Mouse (Mus musculus) adrenal gland, adult 18-20 months (tissue): ENCODE data around the gene Tnfaip2. TPM values are rescaled to one million over a fixed set of nuclear protein-coding genes. Genes with fewer than 3 reads are reported as not detected.

Source experiments
- DNase-seq, 2 experiments: peaks; one replicate each; pipeline ENCODE4 v3.0.0; 2021 to 2022; ENCODE audit warnings: low spot score in 2 of 2
- total RNA-seq, 2 experiments: library from RNA; stranded (reverse); gene quantifications; 1 replicate in 1 of 2; 2 replicates in 1 of 2; pipeline ENCODE4 v1.2.3; 2021

Tnfaip2 gene
- total RNA-seq, 2 experiments from 2014 or later = 11.4 to 31.6 TPM

GRCm38 (mm10) chr12:111471721-111472120 is 29.5 kb downstream of the Tnfaip2 start:
- no peak for DNase-seq

- no peak for DNase-seq
Observed at GRCm38 (mm10) chr12:111472886-111473285, 30.6 kb downstream of the Tnfaip2 start.

- DNase-seq = no peak
Observed at GRCm38 (mm10) chr12:111474384-111474783, 32.1 kb downstream of the Tnfaip2 start.

GRCm38 (mm10) chr12:111474893-111475643 is 32.8 kb downstream of the Tnfaip2 start:
- DNase-seq = peak in 1 of 2 experiments; percentile 55

DNA sequence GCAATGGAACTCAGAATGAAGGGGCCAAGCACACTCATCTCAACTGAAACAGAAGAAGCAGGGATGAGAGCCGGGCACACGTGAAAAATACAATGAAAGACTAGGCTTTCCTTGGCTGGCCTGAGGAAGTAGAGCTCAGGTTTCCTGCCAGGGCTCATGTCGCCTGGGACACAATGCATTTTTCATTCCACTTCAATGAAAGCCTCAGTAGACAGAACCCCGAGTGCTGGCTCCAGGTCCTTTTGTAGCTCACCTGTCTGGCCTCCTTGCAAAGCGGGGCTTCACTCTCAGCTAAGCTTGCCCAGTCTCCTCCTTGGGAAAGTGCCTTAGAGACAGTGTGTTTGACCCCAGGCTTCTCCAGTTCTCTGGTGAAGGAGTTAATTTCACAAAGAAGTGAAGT is 36.7 kb downstream of the Tnfaip2 start:
- no peak for DNase-seq

- DNase-seq = peak in 1 of 2 experiments; percentile 50
Observed at GRCm38 (mm10) chr12:111479917-111480316, 37.6 kb downstream of the Tnfaip2 start.

GRCm38 (mm10) chr12:111485046-111485651 is 42.9 kb downstream of the Tnfaip2 start:
- no peak for DNase-seq

DNA sequence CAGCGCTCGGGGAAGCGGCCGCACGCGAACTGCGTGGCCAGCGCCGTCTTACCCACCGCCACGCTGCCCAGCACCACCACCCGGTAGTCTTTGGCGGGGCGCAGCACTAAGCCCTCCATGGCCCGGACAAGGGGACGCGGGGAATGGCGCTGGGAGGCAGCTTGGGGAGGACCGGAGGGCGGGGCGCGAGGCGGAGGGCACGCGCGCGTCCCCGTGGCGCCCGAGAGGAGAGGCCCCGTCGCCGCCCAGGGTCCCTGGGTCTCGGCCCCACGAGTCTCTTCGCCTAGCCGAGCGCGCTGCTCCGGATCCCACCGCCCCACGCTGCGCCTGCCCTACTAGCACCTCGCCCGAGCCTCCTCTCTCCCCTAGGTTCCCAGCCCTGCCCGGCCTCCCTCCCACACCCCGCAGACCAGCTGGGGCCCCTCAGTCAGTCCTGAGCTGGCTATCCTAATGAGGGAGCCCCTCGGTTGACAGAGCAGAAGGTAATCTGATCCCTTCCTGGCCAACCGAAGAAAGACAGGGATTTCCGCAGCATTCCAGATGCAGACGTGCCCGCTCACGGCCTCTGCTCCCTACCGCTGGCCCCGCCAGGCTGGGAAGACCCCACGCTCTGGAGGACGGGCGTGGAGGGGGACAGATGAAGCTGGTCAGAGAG is 43.5 kb downstream of the Tnfaip2 start, which contains the start of gene Gm266:
TSS of gene Gm266 (minus strand) at position 172 of the 655 bp plus-strand sequence.
- DNase-seq = peak in 1 of 2 experiments; percentile 36

DNA sequence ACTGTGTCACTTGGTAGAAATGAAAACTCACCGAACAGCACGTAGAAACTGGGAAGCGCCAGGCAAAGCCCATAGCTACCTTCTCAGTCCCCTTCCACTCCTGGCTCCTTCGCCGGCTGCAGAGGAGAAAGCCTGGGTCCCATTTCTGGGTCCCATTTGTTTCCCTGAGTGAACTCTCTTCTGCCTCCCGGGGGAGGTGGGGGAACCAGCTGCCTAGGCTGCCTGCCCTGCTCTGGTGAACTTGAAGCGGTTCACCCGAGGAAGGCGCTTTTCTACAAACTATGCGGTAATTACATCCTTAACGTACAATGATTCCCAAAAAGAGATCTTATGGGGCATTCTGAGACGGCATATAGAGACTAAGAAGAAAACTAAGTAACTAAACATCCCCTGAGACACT is 44.2 kb downstream of the Tnfaip2 start:
- no peak for DNase-seq

DNA sequence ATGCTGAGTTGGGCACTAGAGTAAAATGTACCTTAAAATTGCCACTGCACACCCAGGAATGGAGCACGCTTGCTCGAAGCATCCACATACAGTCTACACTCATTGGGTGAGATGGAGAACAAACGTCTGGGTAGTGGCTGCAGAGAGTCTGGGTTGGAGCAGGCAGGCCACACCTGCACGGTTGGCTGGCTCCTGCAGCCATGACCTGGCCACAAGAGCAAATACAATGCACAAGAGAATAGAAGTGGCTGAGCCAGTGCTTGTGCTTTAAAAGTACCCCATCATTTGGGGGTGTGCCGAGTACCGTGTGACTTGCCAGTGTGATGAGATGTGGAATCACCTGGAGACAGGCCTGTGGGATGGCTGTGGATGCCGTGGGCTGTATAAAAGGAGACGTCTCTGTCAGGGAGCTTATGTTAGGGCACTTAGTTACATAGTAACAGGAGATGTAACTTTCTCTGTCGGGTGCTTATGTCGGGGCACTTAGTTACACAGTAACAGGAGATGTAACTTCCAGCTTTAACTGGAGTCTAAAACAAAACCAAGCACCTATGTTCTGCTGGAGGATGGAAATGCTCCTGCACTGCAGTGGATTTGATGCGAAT is 47.1 kb downstream of the Tnfaip2 start:
- no peak for DNase-seq

DNA sequence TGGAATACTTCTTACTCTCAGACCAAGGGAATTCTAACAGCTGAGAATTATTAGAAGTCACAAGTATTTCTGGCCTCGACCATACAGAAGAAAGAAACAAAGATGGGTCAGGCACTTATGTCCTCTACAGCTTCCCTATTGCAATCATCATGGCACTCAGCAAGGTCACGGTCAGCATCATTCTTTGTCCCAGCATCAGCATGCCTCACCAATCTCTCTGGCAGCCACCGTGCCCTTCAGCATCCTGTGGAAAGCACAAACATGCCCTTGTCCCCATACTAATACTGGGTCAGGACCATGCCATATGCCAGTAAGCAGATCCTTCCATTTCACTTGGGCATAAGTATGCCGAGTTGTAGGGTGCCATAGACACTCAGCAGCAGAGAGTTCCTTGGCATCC is 52.7 kb downstream of the Tnfaip2 start:
- DNase-seq = no peak

GRCm38 (mm10) chr12:111497076-111497475 is 54.8 kb downstream of the Tnfaip2 start:
- DNase-seq = no peak

DNA sequence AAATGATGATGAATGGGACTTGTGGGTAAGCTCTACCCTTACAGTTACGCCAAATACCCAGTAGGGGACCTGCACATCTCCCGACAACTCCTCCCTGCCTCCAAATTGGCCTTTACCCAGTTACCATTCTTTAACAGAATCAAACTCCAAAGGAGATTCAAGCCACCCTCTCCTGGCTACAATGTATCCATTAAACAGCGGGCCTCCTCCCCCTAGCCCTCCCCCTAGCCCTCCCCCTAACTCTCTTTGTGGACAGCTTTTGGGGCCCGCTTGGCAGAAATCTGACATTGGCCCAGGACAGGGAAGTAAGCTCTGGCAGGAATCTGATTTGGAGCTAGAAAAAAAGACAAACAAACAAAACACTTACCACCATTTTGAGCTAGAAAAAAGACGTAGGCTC is 57.3 kb downstream of the Tnfaip2 start:
- no peak for DNase-seq

DNA sequence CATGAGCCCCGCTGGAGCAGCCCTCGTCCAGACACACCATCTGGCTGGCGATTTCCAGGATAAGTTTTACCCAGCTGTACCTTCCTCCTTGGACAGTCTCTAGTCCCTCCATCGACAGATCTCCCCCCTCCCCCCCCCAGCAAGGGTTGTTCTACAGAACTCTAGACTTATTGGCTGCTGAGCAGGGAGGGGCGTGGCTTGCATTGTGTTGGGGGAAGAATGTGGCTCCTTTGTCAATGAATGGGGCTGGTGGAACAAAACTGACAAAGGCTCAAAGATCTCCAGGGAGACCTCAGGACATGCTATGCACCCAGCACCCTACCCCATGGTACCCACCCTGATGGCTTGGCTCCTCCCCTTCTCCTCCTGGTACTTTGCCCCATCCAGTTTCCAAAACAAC is 58.5 kb downstream of the Tnfaip2 start:
- no peak for DNase-seq

DNA sequence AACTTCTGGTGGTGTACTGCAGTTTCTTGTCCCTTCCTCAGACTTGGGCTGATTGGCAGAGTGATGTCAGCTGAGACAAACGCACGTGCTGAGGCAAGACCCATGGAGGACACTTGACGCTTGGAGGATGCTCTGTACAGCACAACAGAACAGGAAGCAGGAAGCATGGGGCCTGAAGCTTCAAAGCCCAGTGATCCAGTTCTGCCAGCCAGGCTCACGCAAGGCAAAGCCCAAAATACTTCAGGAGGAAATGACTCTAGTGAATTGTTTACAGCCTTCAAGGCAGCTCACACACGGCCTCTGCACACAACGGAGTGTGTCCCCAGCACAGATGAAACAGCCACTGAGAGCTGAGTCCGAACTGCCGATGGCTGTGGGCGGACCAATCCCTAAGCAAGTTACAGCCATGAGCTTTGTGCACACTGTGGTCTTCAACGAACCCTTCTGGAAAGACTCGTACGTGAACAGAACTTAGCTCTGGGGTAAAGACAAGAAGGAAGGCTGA is 60.8 kb downstream of the Tnfaip2 start:
- DNase-seq = no peak

DNA sequence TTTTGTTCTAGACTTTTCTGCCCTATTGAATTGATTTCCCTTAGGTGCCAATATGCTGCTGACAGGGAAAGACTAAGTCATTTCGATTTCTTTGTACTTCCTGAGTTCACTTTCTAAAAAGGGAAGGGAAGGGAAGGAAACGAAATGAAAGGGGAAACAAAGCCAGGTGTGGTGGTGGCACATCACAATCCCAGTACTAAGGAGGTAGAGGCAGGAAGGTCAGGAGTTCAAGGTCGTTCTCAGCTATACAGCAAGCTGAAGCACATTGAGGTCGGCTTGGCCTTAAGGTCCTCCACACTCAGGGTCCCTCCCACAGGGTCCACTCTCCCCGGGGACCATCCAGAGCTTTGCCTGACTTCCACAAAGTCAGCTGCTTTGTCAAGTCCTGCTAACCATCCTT is 61.3 kb downstream of the Tnfaip2 start:
- DNase-seq = no peak

Other genes starting within 250 kb of the Tnfaip2 start
- gene Amn, start 171.4 kb upstream of the Tnfaip2 start, total RNA-seq = not detected
- 100 to 1,000 TPM; 113 to 138 TPM for gene Cdc42bpb, start 64.8 kb upstream of the Tnfaip2 start, total RNA-seq
- gene Lbhd2, start 35.7 kb upstream of the Tnfaip2 start, total RNA-seq = not detected
- gene Exoc3l4, start 25.5 kb upstream of the Tnfaip2 start, total RNA-seq = 1 to 10 TPM; 3.3 to 4.1 TPM
- not detected for gene Gm266, start 43.4 kb downstream of the Tnfaip2 start, total RNA-seq
- 100 to 1,000 TPM; 393 to 425 TPM for gene Eif5, start 95.5 kb downstream of the Tnfaip2 start, total RNA-seq
- 10 to 100 TPM; 75.0 to 88.1 TPM for gene Mark3, start 132.1 kb downstream of the Tnfaip2 start, total RNA-seq
- gene Ckb, start 229.9 kb downstream of the Tnfaip2 start, total RNA-seq = 10 to 100 TPM; 45.2 to 76.0 TPM
- gene Trmt61a, start 235.6 kb downstream of the Tnfaip2 start, total RNA-seq = 10 to 100 TPM; 16.3 to 20.1 TPM